Mouse (Mus musculus): Measurements from ENCODE around the gene Ednrb. TPM values are rescaled to one million over a fixed set of nuclear protein-coding genes. Genes with fewer than 3 reads are reported as not detected.
A peak's percentile ranks its signal among the peaks of the same experiment; 100 is the strongest.
"Not testable (repeated sequence)": the region's sequence is repeated elsewhere in the genome, so short reads cannot be mapped to it uniquely, and the experiment has no call there.

Gene Ednrb
- total RNA-seq, 2 experiments from 2014 or later, result 134 to 138 TPM

- DNase-seq (ENCODE audit: low spot score in 2 of 2), result no peak
Measured at GRCm38 (mm10) chr14:103823501-103823900, 20.7 kb downstream of the Ednrb start.

- DNase-seq (ENCODE audit: low spot score in 2 of 2), result no peak
Measured at GRCm38 (mm10) chr14:103822590-103822989, 21.6 kb downstream of the Ednrb start.

GRCm38 (mm10) chr14:103816637-103817308 is 27.4 kb downstream of the Ednrb start:
- DNase-seq (ENCODE audit: low spot score in 2 of 2), result no peak

- no peak for DNase-seq (ENCODE audit: low spot score in 2 of 2)
Measured at GRCm38 (mm10) chr14:103815542-103815941, 28.7 kb downstream of the Ednrb start.

GRCm38 (mm10) chr14:103814015-103814691 is 30.0 kb downstream of the Ednrb start:
- DNase-seq (ENCODE audit: low spot score in 2 of 2), result no peak

DNA sequence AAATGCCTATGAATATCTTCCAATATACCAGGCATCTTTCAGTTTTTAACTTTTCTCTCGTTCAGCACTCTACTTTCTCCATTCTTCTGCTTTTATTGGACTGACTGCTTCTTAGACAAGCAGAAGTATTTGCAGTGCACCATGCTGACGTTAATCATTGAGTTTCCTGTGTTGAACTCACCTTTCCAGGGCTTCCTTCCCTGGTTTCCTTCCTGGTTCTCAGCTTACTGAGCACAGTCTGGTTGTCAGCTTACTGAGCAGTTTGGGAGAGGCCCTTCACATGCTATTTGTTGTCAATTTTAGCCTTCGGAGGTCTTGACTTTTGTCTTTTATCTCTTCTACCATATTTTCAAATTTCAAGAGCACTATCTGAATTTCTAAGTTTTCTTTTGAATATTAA is 31.0 kb downstream of the Ednrb start:
- no peak for DNase-seq (ENCODE audit: low spot score in 2 of 2)

DNA sequence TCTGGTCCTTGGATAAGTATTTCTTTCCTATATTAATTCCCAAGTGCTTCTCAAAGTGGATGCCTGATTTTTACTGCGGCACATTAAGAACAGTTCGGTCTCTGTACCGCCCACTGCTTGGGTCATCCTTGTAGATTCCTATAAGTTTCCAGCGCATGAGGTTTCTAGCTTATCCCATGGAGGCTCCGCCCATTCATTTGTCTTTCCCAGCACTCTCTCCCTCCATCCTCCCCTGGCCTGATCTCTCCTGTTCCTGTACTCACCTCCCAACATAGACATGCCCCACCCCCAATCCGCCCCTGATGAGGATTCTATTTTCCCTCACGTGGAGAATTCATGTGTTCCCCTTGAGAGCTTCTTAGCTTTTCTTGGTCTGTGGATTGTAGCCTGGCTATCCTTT is 32.9 kb downstream of the Ednrb start:
- DNase-seq (ENCODE audit: low spot score in 2 of 2), result no peak

DNA sequence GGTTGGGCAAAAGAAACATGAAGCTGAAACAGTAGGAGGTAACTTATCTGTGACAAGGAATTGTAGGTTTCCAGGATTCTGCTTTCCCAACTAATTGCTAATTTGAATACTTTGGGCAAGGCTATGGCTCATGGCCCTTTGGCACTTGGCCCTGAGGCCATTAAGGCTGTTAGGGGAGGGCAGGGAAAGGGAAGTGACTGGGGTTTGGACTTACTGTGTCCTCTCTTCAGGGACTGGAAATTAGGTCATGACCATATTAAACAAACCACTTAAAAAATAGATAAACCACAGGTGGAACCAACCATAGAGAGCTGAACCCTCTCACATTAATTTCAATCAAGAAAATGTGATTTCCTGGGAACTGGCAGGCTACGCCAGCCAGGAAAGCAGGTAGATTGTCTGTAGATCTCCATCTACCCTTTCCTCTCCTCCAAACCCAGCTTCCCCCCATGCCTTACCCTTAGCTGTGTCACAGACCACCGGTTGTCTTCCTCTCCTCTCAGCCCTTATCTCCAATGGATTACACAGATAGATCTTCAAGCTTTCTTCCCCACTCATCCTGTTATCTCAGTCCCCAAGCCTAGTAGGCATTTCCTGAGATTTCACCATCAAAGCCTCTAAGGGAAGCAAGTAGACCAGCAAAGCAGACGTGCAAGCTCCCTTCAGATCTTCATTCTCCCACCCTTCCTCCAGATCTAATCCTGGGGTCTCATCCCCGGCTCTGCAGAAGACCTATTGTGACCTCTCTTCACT is 40.1 kb downstream of the Ednrb start:
- DNase-seq (ENCODE audit: low spot score in 2 of 2), result peak; percentile 30 to 32

DNA sequence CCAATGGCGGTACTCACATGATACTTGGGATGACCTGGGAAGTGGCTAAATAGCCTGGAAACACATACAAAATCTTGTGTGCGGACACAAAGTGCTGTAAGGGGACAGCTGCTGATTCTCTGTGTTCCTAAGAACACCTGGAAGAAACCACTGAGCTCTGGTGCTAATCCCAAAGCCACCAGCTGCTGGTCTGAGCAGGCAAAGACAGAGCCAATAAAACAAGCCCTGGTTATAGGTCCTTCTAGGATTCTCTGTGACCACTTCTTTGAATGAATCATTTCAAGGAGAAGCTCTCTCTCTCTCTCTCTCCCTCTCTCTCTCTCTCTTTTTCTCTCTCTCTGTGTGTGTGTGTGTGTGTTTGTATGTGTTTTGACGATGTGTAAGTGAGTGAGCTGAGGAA is 47.1 kb downstream of the Ednrb start:
- no peak for DNase-seq (ENCODE audit: low spot score in 2 of 2)

- DNase-seq (ENCODE audit: low spot score in 2 of 2), result no peak
Measured at GRCm38 (mm10) chr14:103795591-103795990, 48.6 kb downstream of the Ednrb start.

GRCm38 (mm10) chr14:103793409-103793808 is 50.8 kb downstream of the Ednrb start:
- no peak for DNase-seq (ENCODE audit: low spot score in 2 of 2)

DNA sequence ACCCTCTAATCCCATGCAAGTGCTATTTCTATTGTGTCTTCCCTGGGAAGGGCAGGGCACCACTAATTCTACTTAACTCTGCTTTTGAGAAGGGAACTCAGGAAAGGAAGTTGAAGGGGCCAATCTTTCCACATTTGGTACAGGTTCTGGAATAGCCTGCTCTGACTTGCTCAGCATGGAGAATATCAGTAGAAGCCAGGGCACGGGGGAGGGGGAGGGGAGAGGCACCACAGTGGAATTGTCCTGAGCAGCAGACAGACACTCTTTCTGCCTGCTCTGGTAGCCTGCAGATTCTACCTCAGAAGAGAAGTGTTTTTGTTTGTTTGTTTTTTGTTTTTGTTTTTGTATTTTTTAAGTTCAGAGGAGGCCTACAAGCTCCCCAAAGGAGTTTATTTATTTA is 51.5 kb downstream of the Ednrb start:
- no peak for DNase-seq (ENCODE audit: low spot score in 2 of 2)

GRCm38 (mm10) chr14:103787547-103787946 is 56.7 kb downstream of the Ednrb start:
- DNase-seq (ENCODE audit: low spot score in 2 of 2), result no peak

GRCm38 (mm10) chr14:103785096-103785965 is 58.9 kb downstream of the Ednrb start:
- no peak for DNase-seq (ENCODE audit: low spot score in 2 of 2)

DNA sequence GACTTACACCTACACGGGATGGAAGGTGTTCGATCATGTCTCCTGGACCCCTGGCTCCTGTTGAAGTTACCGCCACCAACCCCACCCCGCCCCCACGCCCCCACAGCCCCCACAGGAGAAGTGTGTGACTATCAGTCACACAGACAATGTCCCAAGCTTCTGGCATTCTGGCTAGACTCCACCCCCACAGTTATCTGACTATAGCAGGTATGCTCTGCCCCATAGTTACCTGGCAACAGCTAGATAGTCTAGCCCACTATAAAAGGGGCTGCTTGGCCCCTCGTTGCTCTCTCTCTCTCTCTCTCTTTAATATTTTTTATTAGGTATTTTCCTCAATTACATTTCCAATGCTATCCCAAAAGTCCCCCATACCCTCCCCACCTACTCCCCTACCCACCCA is 63.9 kb downstream of the Ednrb start:
- not testable (repeated sequence) for DNase-seq (ENCODE audit: low spot score in 2 of 2)

DNA sequence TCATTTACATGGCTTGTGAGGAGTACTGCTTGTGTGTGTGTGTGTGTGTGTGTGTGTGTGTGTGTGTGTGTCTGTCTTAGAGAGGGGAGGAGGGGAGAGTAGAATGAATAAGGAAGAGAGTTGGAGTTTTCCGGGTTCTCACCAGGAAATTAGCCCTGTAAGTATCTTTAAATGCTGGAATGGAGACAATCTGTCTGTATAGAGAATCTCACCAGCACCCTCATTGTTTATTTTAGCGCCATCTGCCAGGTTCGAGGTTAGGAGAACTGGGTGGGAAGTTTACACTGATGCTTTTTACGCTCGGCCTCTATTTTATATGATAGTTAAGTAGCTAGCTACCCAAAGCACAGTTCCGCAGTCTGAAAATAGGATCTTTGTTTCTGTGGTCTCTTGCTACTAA is 64.9 kb downstream of the Ednrb start:
- DNase-seq (ENCODE audit: low spot score in 2 of 2), result no peak

- DNase-seq (ENCODE audit: low spot score in 2 of 2), result peak in 1 of 2 experiments; percentile 28
Measured at GRCm38 (mm10) chr14:103778533-103779151, 65.6 kb downstream of the Ednrb start.

DNA sequence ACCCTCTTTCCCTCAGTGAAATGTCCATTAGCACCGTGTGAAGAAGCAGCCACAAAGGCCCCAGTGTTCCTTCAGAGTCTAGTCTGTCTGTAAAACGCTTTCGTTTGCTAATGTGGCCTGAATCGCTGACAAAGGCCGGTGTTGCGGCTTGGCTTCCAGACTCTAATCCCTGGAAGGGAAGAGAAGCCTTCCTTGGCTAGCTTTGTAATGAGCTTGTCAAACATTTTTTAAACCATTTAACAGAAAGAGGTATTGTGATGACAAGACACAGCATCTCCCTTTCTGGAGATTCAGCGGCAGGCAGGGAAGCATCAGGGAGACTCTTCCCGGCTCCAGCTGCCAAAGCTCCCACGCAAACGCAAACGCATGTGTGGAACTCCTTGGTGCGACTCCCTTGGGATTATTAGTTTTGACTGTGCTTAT is 66.2 kb downstream of the Ednrb start:
- DNase-seq (ENCODE audit: low spot score in 2 of 2), result peak; percentile 56 to 57

- no peak for DNase-seq (ENCODE audit: low spot score in 2 of 2)
Measured at GRCm38 (mm10) chr14:103777386-103777785, 66.8 kb downstream of the Ednrb start.

DNA sequence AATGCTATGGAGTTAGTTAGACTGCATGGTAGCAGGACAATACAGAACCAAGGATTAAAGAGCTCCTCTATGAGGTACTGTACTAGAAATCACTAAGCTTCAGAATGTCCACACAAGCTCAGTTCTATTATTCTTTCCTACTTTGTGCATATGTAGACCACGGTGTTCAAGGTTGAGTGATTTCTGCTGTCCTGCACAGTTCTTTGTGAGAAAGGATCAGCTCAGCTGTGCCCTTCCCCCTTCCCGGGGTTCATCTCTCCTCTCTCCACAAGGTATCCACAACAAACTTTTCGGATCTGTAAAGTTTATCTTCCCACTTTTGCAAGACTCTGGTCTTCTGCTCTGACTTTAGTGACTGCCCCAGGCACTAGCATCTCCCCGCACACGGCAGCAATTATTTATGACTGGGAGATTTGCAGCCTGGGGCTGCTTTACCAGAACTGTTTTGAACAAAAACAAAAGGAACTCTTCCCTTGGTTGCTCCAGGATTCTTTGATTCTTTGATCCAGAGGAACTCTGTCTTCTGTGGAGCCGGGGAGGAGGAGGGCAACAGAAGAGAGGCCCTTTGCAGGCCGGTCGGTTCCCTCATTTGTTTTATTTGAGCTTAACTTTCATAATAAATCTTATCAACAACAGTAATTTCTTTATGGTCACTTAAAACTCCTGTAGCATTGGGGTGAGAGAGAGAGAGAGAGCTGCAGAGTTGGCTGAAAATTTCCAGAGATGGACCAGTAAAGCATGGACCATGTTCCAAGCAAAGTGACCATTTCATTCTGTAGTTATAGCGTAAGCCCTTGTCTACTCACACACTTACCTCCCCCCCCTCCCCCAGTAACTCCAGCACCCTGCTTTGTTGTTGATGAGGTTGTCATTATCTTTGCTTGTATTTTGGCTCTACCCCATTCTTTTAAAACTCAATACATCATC is 74.6 kb downstream of the Ednrb start:
- no peak for DNase-seq (ENCODE audit: low spot score in 2 of 2)
